Mouse (Mus musculus): ENCODE measurements around the gene Gm20388. TPM values are rescaled to one million over a fixed set of nuclear protein-coding genes. Genes with fewer than 3 reads are reported as not detected.

Gm20388 gene
- polyA plus RNA-seq, 1 experiment, result 23.9 TPM

DNA sequence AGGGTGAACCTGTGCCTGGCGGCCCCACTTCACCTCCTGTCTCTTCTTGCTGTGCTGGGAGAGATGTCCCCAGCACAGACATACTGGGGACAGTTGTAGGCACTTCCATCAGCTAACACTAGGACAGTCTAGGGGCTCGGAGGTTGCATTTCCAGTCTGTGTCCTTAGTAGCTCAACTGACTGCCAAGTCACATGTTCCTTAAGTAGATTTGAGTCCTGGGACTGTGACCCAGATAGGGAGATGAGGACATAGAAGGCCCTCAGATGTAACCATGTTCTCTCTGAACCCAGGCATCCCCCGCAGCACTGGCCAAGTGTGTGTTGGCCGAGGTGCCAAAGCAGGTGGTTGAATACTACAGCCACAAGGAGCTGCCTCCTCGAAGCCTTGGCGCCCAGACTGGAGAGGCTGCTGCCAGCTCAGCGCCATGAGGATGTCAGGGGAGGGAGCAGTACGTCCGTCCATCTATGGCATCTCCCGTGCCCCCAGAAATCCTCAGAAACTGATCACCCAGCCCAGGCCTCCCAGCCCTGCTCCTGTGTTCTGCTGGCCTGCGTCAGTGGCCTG lies 3223.6 kb downstream of the Gm20388 start:
- Histone ChIP-seq H3K4me3 (ENCODE audit: insufficient read depth, low read length) (no peak overlapping the region), H3K27ac (ENCODE audit: insufficient read depth, low read length) (no peak overlapping the region), H3K4me1 (ENCODE audit: control insufficient read depth, insufficient read depth, low read length) (peaks cover 3% of the 10 kb centered on the region; the same call in 1 of the 2 replicates)
- no peak for TF ChIP-seq POLR2A (IDR thresholded peaks at IDR 0.05; ENCODE audit: extremely low read depth, insufficient read depth, low read length)
- no peak for TF ChIP-seq CTCF (IDR thresholded peaks at IDR 0.05; ENCODE audit: extremely low read depth, insufficient read depth, low read length)

DNA sequence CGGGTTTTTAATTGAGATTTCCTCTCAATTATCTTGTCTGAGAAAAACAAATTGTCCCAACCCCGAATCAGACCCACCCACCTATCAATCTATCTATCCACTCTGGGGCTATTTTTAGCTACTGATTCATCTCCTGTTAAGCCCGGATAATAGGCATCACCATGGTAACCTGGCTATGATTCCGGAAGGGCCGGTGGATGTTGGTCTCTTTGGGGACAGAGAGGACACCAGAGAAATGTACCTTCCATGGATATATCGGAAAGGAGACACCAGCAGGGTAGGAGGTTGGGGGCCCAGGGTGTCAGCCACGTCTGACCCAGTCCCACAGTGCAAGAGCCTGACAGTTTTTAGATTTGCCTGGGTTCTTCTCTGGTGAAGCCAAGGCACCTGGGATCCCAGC lies 3224.8 kb downstream of the Gm20388 start:
- Histone ChIP-seq H3K4me1 (ENCODE audit: control insufficient read depth, insufficient read depth, low read length) (peaks cover 3% of the 10 kb centered on the region; the same call in 1 of the 2 replicates), H3K27ac (ENCODE audit: insufficient read depth, low read length) (no peak overlapping the region), H3K4me3 (ENCODE audit: insufficient read depth, low read length) (no peak overlapping the region)
- TF ChIP-seq POLR2A (IDR thresholded peaks at IDR 0.05; ENCODE audit: extremely low read depth, insufficient read depth, low read length), result no peak
- no peak for TF ChIP-seq CTCF (IDR thresholded peaks at IDR 0.05; ENCODE audit: extremely low read depth, insufficient read depth, low read length)

DNA sequence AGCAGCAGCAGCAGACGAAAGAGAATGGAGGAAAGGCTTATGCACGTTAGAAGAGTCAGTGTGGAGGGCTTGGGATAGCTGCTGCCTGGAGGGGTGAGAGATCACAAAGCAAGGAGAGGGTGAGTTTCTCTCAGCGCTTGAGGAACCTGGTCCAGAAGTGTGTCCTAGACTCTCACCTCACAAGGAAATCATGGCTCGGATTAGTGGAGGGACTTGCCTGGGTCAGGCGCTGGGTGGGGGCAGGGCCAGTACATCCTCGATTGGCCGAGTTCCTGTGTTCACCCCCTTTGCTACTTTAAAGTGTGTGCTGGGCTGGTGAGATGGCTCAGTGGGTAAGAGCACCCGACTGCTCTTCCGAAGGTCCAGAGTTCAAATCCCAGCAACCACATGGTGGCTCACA lies 3225.2 kb downstream of the Gm20388 start:
- Histone ChIP-seq H3K4me1 (ENCODE audit: control insufficient read depth, insufficient read depth, low read length) (peaks cover 3% of the 10 kb centered on the region; the same call in 1 of the 2 replicates), H3K27ac (ENCODE audit: insufficient read depth, low read length) (no peak overlapping the region), H3K4me3 (ENCODE audit: insufficient read depth, low read length) (no peak overlapping the region)
- TF ChIP-seq CTCF (IDR thresholded peaks at IDR 0.05; ENCODE audit: extremely low read depth, insufficient read depth, low read length), result no peak
- no peak for TF ChIP-seq POLR2A (IDR thresholded peaks at IDR 0.05; ENCODE audit: extremely low read depth, insufficient read depth, low read length)

DNA sequence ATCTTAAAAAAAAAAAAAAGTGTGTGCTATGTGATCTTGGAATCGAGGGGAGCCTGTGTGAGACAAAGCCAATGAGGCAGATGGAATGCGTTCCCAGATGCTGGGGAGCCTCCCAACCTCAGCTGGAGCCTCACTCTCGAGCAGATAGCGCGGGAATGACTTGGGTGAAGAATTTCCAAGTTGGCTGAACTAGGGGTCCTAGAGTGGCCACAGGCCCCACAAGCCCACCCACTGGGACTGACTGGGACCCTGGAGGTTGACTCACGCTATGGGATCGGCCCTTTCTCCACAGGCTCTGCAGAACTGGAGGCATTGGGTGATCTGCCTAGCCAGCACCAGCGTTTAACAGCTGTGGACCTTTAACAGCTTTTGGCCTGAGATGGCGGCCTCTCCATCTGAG lies 3225.6 kb downstream of the Gm20388 start:
- TF ChIP-seq CTCF (IDR thresholded peaks at IDR 0.05; ENCODE audit: extremely low read depth, insufficient read depth, low read length) (no peak), POLR2A (IDR thresholded peaks at IDR 0.05; ENCODE audit: extremely low read depth, insufficient read depth, low read length) (no peak)
- no peak overlapping the region for H3K4me3 ChIP-seq (ENCODE audit: insufficient read depth, low read length)
- H3K4me1 ChIP-seq (ENCODE audit: control insufficient read depth, insufficient read depth, low read length), result peaks cover 3% of the 10 kb centered on the region; the same call in 1 of the 2 replicates
- no peak overlapping the region for H3K27ac ChIP-seq (ENCODE audit: insufficient read depth, low read length)

DNA sequence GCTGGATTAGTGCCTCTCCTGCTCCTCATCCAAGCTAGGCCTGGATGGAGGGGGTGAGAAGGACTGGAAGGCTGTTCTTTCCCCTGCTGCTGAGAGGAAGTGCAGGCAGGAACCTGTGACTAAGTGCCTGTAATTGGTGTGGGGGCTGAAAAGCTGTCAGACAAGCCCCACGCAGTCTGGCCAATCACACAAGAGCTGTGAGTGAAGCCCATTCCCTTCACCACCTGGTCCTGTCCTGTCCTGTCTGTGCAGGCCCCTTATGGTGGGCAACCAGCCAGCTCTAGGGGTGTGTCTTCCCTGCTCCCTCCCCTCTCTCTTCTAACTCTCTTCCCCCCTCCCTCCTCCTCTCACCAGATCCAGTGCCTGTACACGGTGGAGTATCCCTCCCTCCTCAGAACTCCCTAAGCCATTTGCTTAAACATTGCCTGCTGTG lies 3227.0 kb downstream of the Gm20388 start:
- TF ChIP-seq CTCF (IDR thresholded peaks at IDR 0.05; ENCODE audit: extremely low read depth, insufficient read depth, low read length) (no peak), POLR2A (IDR thresholded peaks at IDR 0.05; ENCODE audit: extremely low read depth, insufficient read depth, low read length) (no peak)
- Histone ChIP-seq H3K4me3 (ENCODE audit: insufficient read depth, low read length) (no peak overlapping the region), H3K4me1 (ENCODE audit: control insufficient read depth, insufficient read depth, low read length) (peaks cover 6% of the 10 kb centered on the region), H3K27ac (ENCODE audit: insufficient read depth, low read length) (no peak overlapping the region)

DNA sequence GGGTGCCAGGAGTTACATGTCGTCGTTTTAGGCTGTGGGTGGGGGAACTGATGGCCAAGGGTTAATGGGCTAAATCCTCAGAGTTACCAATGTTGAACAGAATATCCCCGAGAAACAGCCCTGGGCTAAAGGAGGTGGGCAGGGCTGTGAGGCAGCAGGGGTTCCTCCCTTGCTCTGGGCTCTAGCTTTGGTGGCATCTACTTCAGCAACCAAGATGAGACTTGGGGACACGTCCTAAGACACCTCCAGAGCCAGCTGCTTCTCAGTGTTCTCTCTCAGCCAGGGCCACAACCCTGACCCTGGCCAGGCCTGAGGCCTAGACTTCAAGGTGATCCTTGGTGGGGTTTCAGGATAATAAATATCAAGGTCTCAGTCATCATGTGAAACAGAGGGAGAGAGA lies 3228.1 kb downstream of the Gm20388 start:
- no peak for TF ChIP-seq POLR2A (IDR thresholded peaks at IDR 0.05; ENCODE audit: extremely low read depth, insufficient read depth, low read length)
- no peak for TF ChIP-seq CTCF (IDR thresholded peaks at IDR 0.05; ENCODE audit: extremely low read depth, insufficient read depth, low read length)
- no peak overlapping the region for H3K4me3 ChIP-seq (ENCODE audit: insufficient read depth, low read length)
- peaks cover 6% of the 10 kb centered on the region for H3K4me1 ChIP-seq (ENCODE audit: control insufficient read depth, insufficient read depth, low read length)
- H3K27ac ChIP-seq (ENCODE audit: insufficient read depth, low read length), result no peak overlapping the region

DNA sequence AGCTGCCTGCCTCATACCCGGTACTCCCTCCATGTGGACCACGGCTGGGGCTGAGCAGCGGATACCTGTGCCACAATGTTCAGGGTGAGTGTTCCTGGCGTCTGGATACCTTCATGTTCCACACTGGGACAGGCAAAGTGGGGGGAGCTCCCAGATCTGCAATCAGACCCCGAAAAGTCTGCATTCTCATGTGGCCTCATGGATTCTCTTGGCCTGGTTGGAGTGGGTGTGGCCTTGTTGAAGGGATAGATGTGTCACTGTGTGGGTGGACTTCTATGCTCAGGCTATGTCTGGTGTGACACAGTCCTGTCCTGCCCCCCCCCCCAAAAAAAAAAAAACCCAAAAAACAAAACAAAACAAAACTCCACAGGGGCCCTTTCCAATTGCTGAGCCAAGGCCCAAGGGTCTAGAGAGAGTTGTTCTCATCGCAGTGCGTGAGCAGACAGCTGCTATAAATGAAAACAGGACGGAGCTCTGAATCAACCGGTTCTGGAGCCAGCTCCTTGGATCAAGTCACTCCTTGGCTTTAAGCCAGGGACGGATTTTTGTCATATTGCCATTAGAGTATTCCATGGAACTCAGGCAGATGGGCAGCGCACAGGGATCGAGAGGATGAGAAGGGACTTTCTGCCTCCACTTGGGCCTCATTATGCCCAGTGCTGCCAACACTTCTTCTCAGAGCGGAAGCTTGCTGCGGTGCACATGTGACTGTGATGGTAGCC lies 3231.3 kb downstream of the Gm20388 start:
- no peak overlapping the region for H3K27ac ChIP-seq (ENCODE audit: insufficient read depth, low read length)
- TF ChIP-seq POLR2A (IDR thresholded peaks at IDR 0.05; ENCODE audit: extremely low read depth, insufficient read depth, low read length), result no peak
- no peak for TF ChIP-seq CTCF (IDR thresholded peaks at IDR 0.05; ENCODE audit: extremely low read depth, insufficient read depth, low read length)

DNA sequence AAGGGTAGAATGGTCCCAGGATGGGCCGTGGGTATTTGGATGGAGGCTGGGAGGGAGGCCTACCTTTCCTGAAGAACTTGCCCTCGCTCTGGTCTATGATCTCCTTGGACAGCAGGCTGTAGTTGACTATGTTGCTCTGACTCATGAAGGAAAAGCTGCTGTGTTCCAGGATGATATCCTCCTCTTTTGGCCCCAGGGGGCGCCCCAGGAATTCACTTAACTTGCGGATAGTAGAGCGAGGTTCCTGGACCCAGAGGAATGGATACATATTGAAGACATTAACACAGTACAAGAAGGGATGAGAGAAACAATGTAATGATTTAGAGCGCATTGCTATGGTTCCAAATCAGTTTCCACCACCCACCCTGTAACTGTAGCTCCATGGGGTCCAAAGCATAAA lies 3234.6 kb downstream of the Gm20388 start:
- Histone ChIP-seq H3K27ac (ENCODE audit: insufficient read depth, low read length) (no peak overlapping the region), H3K4me3 (ENCODE audit: insufficient read depth, low read length) (no peak overlapping the region), H3K4me1 (ENCODE audit: control insufficient read depth, insufficient read depth, low read length) (peaks cover 3% of the 10 kb centered on the region; the same call in 1 of the 2 replicates)
- TF ChIP-seq POLR2A (IDR thresholded peaks at IDR 0.05; ENCODE audit: extremely low read depth, insufficient read depth, low read length), result no peak
- TF ChIP-seq CTCF (IDR thresholded peaks at IDR 0.05; ENCODE audit: extremely low read depth, insufficient read depth, low read length), result peak; percentile 18; the same call in 1 of the 2 replicates

More for the DNA sequence above, 3231.3 kb downstream of the Gm20388 start:
- no peak overlapping the region for H3K4me3 ChIP-seq (ENCODE audit: insufficient read depth, low read length)
- peaks cover 6% of the 10 kb centered on the region for H3K4me1 ChIP-seq (ENCODE audit: control insufficient read depth, insufficient read depth, low read length)

DNA sequence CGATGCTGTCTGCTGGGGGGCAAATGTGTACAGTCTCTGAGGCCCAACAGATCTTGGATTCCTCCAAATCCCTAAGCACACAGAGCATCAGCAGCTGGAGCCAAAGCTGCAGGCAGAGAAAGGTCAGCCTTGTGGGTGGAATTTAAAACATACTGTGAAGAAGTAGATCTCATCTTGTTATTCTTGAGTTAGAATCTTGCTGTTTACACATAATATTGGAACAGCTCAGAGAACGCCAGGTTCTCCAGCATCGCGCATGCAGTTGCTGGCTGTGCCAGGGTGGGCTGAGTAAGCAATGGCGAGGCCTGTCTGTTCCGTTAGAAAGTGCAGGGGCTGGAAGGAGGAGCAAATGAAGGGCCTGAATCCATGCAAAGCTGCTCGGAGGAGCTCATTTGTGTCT lies 3235.7 kb downstream of the Gm20388 start:
- Histone ChIP-seq H3K4me3 (ENCODE audit: insufficient read depth, low read length) (no peak overlapping the region), H3K4me1 (ENCODE audit: control insufficient read depth, insufficient read depth, low read length) (peaks cover 3% of the 10 kb centered on the region; the same call in 1 of the 2 replicates), H3K27ac (ENCODE audit: insufficient read depth, low read length) (no peak overlapping the region)
- TF ChIP-seq CTCF (IDR thresholded peaks at IDR 0.05; ENCODE audit: extremely low read depth, insufficient read depth, low read length) (no peak), POLR2A (IDR thresholded peaks at IDR 0.05; ENCODE audit: extremely low read depth, insufficient read depth, low read length) (no peak)

DNA sequence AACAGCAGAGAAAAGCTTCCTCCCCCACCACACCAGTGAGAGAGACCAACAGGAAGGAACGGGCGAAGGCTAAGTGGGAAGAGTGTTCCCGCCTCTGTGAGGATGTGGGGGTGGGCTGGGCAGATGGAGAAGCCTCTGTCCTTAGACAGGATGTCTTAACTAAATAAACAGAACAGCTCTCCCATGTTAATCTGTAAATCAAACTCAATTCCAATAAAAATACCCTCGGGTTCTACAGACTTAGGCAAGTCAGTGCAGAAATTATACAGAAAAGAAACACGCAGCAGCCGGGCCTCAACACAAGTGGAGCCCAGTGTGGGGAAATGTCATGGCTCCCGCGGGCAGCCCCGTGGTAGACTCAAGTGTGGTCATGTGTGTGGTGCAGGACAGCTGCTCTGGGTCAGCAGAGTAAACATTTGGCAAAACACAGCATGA lies 3240.1 kb downstream of the Gm20388 start:
- Histone ChIP-seq H3K27ac (ENCODE audit: insufficient read depth, low read length) (no peak overlapping the region), H3K4me3 (ENCODE audit: insufficient read depth, low read length) (no peak overlapping the region), H3K4me1 (ENCODE audit: control insufficient read depth, insufficient read depth, low read length) (no peaks in the 10 kb centered on the region)
- TF ChIP-seq POLR2A (IDR thresholded peaks at IDR 0.05; ENCODE audit: extremely low read depth, insufficient read depth, low read length) (no peak), CTCF (IDR thresholded peaks at IDR 0.05; ENCODE audit: extremely low read depth, insufficient read depth, low read length) (no peak)

All from cortical plate, adult 2 months (tissue).